Mouse (Mus musculus): ENCODE results near the gene Tmem108. TPM values are rescaled to one million over a fixed set of nuclear protein-coding genes. Genes with fewer than 3 reads are reported as not detected.

The Tmem108 gene
- polyA plus RNA-seq, 2 experiments from 2014 or later = 0.87 to 1.2 TPM

GRCm38 (mm10) chr9:103489883-103490282 is 271.8 kb downstream of the Tmem108 start:
- peak; percentile 32 for ATAC-seq

GRCm38 (mm10) chr9:103489096-103489495 is 272.5 kb downstream of the Tmem108 start:
- ATAC-seq = no peak

DNA sequence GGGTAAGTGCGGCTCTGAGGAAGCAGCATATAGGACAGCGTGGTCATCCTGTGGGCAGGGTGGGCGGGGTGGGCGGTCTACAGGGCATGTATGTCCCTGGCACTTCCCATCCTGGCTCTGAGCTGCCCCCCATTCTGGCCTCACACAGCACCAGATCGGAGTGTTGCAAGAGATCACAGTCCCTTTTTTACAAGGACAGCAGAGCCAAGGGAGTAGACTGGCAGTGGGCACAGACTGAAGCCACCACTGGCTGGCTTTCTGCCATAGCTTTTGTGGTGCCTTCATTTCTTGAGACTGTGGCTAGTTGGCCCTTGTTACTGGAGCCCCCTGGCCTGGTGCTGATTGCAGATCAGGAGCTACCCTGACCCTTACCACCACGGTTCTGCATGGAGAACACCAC is 275.4 kb downstream of the Tmem108 start:
- no peak for ATAC-seq

GRCm38 (mm10) chr9:103485606-103486005 is 276.0 kb downstream of the Tmem108 start:
- no peak for ATAC-seq

DNA sequence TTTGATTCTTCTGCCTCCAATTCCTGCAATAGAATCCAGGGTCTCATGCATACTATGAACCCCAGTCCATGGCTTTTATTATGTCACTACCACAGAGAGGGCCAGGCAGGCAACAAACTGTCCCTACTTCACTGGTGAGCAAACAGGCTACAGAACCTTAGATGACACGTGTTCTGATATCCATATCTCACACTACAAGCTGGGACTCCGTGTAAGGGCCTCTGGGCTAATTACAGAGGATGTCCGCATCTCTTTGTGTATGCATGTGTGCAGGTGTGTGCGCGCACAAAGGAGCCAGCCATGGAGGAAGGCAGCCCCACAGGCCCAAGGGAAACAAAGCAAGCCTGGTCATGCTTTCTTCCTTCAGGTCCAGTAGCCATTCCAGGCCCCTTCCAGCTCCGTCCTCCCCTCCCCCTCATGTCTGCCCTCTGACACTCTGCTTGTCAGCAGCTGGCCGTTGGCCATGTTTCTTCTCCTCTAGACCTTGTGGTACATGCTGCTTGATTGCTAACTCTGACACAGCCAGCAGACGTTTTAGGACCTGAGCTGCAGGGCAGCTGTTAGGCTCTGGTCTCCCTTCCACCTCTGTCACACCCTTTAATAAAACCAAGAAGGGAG is 280.9 kb downstream of the Tmem108 start:
- no peak for ATAC-seq

DNA sequence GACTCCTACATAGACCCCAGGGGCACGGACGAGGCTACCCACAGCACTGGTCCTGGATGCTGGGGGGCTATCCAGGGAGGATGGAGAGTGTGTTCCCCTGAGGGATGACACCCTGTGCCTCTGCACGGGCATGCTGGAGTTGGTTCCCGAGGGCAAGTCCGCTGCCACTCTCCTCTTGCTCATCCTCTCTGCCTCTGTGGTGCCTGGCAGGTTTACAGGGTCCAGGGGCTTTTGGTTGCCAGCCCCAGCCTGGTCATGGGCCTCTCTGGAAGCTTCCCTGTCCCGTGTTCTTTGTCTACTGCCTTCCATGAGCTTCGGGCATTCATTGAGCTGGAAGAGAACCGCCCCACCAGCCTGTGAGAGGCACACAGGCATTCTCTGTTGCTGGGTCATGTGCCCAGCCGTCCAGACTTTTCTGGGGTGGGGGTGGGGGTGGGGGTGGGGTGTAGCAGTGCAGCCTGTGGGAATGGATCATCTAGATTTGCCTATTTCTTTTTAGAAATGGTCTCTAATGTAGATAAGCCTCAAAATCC is 281.5 kb downstream of the Tmem108 start, which contains the start of gene Bfsp2:
Bfsp2 (minus strand) TSS at position 377 of the 533 bp plus-strand sequence.
- no peak for ATAC-seq

- ATAC-seq = no peak
Observed at GRCm38 (mm10) chr9:103475414-103475813, 286.2 kb downstream of the Tmem108 start.

- ATAC-seq = no peak
Observed at GRCm38 (mm10) chr9:103473915-103474688, 287.5 kb downstream of the Tmem108 start.

DNA sequence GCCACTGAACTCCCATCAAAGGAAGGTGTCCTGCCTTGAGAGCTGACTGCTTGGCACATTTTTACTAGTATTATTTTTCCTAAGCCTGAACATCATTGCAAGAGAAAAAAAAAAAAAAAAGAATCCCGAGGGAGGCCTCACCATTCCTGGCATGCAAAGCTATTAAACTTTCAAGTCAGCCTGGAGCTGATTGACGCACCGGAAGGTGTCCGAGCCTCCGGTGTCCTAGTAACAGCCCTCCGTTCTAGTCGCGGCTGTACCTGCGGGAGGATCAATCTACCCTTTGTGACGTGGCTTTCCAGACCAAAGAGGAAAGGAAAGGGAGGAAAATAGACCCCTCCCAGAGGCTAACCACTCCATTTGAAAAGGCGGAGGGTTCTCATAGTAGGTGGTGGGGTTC is 289.9 kb downstream of the Tmem108 start:
- ATAC-seq = no peak

- ATAC-seq = no peak
Observed at GRCm38 (mm10) chr9:103469516-103469915, 292.1 kb downstream of the Tmem108 start.

GRCm38 (mm10) chr9:103468911-103469310 is 292.7 kb downstream of the Tmem108 start:
- ATAC-seq = no peak

DNA sequence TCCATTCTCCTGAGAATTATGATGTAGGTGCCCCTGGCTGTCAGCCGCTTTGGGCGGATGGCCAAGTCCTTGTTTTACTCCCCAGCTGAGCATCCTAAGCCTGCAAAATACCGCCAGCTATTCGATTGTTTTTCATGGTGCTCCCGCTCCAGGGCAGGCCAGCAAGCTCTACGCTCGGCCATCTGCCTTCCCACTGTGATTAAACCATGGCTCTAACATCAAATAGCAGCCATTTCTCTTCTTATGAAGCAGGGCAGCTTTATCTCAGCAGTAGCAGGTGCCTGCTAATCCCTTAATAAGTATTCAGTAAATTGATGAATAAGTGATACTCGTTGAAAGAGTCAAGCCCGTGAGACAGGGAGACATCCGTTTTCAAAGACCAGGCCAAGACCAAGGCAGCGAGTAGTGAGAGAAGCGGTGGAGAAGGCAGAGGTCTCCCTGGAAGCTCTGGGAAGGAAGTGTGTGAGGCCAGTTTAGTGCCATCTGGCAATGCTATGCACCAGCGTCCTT is 295.9 kb downstream of the Tmem108 start:
- ATAC-seq = no peak

DNA sequence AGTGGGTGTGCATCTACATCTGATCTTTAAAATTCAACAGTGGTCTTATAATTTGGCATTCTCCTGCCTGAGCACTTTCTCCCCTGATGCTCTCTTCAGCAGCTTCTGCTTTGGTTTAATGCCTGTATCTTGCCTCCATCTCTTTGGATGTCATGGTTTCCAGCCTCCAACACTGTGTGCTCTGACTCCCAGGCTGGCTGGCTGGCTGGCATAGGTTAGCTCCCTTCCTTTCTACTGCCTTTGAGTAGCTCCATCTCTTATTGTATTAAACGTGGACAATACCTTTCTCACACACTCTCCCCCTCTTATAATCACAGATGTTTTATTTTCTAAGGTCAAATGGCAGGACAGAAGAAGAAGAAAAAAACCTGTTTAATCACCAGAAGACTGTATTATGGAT is 296.3 kb downstream of the Tmem108 start:
- no peak for ATAC-seq

GRCm38 (mm10) chr9:103463833-103464232 is 297.8 kb downstream of the Tmem108 start:
- no peak for ATAC-seq

- no peak for ATAC-seq
Observed at GRCm38 (mm10) chr9:103459839-103460238, 301.8 kb downstream of the Tmem108 start.

DNA sequence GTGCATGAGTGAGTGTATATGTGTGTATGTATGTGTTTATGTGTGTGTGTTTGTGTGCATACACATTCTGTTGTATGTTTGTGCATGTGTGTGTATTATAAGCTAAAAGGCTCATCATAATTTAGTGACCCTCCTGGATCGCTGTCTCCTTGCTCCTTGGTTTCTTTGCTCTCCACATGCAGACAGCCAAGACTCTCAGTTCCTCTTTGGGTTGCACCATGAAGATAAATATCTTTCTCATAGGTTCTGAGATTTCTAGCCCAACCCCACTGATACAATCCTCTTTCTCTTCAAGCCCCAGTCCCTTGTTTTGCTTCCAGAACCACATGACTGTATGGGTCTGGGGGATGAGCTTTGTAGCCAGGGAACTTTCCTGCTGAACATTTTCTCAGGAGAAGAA is 302.3 kb downstream of the Tmem108 start:
- no peak for ATAC-seq

GRCm38 (mm10) chr9:103449651-103450050 is 312.0 kb downstream of the Tmem108 start:
- no peak for ATAC-seq

- ATAC-seq = peak; percentile 75
Observed at GRCm38 (mm10) chr9:103449092-103449491, 312.5 kb downstream of the Tmem108 start.

DNA sequence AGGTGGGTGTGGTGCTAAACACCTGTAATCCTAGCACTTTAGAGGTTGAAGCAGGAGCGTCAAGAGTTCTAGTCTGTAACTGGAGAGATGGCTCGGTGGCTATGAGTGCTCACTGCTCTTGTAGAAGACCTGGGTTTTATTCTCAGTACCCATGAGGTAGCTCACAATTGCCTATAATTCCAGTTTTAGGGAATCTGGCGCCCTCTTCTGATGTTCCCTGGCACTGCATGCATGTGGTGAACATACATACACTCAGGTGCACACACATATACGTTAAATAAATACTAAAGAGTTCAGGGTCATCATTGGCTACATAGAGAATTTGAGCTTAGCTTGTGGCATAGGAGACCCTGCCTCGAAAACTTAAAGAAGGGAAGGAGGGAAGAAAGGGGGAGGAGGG is 317.0 kb downstream of the Tmem108 start:
- ATAC-seq = no peak

GRCm38 (mm10) chr9:103443824-103444185 is 317.8 kb downstream of the Tmem108 start:
- no peak for ATAC-seq

- ATAC-seq = no peak
Observed at GRCm38 (mm10) chr9:103443121-103443823, 318.4 kb downstream of the Tmem108 start.

GRCm38 (mm10) chr9:103440597-103440996 is 321.0 kb downstream of the Tmem108 start:
- no peak for ATAC-seq

DNA sequence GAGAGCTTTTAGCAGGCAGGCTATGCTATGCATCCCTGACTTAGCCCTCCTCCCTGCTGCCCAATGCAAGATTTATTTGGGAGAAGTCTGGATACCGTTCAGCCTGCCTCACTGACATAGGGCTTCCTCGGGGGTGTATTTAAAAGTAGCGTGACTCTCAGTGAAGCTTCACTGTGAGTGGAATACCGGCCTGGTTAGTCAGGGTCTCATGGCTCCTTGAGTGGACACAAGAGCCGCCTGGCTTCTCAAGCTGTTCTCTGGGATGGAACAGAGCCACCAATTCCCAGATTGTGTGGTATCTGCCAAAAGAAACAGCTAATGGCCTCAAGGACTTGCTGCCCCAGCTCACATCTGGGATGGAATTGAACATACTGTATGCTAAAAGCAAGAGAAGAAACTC is 324.5 kb downstream of the Tmem108 start:
- ATAC-seq = no peak
